Mouse (Mus musculus): Measurements from ENCODE around the gene Slc12a7. TPM values are rescaled to one million over a fixed set of nuclear protein-coding genes. Genes with fewer than 3 reads are reported as not detected.

The Slc12a7 gene
- total RNA-seq, 4 experiments from 2014 or later: 4.3 to 7.4 (median 6.5) TPM

DNA sequence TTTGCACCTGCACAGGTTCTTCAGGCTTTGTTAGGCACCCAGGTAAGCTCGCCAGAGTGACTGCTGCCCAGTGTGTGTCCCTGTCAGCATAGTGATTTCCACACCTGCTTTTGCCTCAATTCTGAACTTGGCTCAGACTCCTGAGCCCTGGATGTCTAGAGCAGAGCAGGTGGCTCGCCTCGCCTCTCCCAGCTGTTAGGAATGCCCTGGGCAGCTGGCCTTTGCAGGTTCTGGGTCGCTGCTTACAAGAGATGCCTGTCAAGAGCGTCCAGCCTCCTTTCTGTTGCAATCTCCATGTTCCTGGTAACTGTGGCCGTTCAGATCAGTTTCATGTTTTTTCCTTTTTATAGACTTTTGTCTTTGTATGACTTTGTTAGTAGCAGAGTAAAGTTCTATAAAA is 83.4 kb downstream of the Slc12a7 start:
- no peak for DNase-seq (ENCODE audit: low spot score in 2 of 2)

DNA sequence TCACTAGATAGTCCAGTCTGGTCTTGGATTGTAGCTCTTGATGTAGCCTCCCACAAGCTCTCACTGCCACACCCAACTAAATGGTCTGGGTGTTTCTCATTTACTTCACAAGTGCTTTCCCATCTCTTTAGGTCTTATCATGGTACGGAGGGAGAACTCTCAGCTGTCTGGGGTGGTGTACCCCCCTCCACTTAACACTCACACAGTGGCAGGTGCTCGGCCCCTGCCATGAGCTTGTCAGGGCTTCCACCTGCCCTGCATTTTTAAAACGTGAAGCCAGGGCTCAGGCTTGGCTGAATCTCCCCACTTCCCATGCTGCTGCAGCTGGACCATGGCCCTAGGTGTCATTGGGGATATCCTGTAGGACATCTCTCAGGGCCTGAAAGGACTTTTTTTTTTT is 86.0 kb downstream of the Slc12a7 start:
- DNase-seq (ENCODE audit: low spot score in 2 of 2): no peak

DNA sequence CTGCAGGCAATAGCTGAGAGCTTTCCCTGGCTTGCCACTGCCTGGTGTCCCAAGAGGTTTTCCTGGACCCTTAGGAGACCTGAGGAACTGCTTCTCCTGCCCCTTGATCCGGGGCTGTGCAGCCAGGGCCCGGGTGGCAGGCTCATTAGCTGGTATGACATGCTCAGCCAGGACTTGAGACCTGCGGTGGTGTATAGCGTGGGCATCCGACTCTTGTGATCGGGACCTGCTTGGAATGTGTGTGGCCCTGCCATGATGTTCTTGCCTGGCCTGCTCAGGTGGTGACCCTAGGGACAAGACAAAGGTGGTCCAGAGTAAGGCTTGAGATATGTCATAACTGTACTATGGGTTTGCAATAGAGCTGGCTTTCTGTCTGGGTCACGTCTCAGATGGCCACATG is 88.4 kb downstream of the Slc12a7 start:
- DNase-seq (ENCODE audit: low spot score in 2 of 2): no peak

DNA sequence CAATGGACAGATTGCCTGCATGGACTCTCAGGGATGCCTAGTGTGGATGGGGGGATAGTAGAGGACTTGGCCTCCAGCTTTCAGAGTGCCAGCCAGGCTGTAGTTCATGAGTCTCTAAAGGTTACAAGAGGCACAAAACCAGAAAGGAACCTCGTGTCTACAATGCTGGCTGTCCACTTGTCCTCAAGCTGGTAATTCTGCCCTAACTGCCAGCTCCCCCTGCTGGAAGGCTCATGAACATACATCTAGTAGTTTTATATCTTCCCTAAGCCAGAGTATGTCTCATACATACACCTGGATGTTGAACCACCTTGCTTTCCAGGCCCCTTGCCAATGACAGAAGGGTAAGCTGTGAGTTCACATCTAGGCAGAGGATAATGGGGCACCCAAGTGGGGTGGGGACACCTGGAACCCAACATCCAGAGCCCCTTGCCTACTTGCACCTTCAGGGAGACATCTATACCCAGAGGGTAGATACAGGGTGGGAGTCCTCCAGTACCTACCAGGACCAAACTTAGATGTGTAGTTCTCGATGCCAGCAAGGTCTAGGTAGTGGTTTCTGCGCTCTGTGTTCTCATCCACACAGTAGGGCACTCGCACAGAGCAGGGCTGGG is 89.4 kb downstream of the Slc12a7 start:
- DNase-seq (ENCODE audit: low spot score in 2 of 2): peak in 1 of 2 experiments; percentile 56

DNA sequence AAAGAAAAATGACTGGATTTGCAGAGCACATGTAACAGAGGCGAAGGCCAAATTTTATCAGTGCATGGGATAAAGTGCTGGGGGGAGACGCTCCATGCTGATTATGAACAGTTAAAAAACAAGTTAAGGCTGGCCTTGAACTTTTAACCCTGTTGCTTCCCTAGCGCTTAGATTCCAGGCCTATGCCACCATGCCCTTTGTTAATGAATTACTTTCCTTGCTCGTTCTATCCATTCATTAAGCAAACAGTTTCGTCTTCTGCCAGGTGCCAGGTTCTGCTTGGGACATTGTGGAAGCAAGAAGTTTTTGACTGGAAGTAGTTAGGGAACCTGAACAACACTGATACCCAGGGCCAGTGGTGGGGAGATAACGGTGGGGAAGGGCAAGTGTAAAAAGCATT is 90.8 kb downstream of the Slc12a7 start:
- no peak for DNase-seq (ENCODE audit: low spot score in 2 of 2)

DNA sequence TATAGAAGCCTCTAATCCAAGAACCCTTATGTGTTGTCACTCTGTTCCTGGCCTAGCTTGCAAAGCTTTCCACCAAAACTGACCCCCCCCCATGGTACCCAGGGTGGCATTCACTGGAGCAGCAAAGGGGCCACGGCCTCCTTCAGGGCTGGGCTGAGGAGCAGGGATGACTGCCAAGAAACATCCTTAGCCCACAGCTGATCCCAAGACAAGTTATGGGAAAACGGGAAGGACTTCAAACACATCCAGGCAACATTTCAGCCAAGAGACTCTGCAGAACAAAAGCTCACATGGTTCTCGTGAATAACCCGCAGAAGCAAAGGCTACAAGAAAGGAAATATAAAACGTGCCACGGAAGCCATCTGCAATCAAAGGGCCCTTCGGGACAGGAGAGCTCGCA is 94.3 kb downstream of the Slc12a7 start:
- no peak for DNase-seq (ENCODE audit: low spot score in 2 of 2)

DNA sequence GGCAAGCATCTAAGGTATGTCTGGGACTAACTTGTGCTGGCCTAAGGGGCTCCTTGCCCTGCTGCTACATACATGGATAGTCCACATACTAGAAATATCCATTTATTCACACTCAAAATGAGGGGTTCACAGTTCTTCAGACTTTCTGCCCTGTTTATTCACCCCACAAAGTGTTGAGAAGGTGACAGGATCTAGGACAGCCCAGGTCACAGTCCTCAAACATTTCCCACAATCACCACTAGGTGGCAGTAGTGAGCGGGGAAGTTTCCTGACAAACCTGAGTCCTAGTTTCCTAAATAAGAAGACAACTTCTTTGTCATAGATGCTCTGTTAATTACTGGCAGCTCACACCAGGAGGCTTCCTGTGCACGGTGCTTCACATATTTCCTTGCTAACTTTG is 98.6 kb downstream of the Slc12a7 start:
- DNase-seq (ENCODE audit: low spot score in 2 of 2): peak in 1 of 2 experiments; percentile 49

DNA sequence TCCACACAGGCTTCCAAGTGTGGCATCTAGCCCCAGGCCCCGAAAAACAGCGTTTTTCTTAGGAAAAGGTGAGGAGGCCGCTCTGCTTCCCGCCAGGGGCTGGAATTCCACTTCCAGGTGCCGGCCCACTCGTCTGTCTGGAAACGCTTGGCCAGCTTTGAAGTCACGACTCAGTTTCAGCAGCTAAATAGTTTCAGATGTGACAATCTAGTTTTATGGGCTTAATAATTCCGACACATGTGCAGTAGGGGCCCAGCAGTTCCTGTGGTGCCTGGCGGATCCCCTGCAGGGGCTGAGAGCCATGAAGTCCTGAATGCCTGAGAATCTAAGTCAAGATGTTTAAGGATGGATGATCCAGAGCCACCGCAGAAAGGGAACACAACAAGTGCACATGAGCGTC is 100.9 kb downstream of the Slc12a7 start:
- DNase-seq (ENCODE audit: low spot score in 2 of 2): no peak

DNA sequence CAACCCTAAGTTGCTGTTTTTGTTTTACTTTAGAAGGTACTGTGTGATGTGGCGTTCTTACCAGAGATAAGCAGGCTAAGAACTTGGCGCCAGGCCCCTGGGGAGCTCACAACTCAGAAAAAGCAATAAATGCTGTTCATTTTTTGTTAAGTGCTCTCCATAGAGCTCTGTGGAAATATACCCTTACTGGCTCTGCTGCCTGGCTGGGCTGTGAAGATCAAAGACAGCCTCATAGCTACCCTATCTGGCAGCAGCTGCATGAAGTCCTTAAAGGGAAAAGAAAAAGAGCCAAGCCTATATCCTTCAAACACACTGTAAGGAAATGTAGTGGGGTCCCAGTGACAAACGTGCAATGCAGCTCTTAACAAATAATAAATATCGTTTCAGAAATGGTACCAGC is 102.9 kb downstream of the Slc12a7 start:
- DNase-seq (ENCODE audit: low spot score in 2 of 2): no peak

DNA sequence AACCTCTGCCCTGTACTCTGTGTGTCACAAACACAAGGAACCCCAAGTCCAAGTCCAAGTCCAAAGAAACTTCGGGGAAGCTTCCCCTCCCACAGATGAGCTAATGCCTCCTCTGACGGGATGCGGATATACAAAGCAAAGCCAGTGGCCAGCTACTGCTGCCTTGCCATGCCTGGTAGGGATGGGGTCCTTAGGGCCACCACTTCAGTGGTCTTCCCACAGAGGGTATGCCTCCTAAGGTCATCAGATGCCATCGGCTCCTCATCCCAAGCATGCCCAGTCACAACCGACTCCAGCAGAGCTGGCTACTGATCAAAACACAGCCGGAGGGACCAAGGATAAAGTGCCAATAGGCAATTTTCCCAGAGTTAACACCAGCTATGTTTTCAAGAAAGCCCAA is 103.6 kb downstream of the Slc12a7 start:
- no peak for DNase-seq (ENCODE audit: low spot score in 2 of 2)

DNA sequence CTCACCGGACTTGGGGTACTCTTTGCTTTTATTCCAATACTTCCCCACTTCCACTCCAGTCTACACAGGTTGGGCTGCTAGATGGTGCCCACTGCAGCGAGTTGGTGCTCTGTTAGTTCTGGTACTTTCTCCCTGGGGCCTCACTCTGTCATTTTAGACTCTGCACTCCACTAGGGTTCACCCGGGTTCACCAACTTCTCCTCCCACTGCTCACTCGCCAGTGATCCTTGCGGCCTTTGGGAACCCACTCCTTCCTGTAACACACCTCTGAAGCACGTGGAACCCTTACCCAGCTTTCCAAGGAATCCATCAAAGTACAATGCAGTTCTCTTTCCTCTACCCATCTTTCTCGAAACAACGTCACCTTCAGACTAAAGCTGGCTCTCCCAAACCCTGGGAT is 104.8 kb downstream of the Slc12a7 start:
- no peak for DNase-seq (ENCODE audit: low spot score in 2 of 2)

DNA sequence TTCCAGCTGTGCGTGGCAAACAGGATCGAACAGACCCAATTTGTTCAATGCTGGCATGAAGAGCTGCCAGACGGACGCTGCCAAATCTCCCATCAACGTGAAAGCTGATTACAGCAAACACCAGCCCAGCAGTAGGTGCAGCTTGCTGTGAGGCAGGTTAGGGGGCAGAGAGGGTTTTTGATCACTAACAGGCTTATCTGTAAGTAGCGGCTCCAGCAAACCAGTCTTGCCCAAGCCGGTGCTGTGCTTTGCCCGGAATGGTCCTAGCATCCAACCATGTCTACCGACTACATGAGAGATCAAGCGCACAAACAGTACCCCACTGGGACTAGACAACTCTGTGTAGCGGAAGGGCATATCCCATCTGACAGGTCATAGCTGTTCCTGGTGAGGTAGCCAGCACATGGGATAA is 106.2 kb downstream of the Slc12a7 start:
- DNase-seq (ENCODE audit: low spot score in 2 of 2): peak in 1 of 2 experiments; percentile 13

DNA sequence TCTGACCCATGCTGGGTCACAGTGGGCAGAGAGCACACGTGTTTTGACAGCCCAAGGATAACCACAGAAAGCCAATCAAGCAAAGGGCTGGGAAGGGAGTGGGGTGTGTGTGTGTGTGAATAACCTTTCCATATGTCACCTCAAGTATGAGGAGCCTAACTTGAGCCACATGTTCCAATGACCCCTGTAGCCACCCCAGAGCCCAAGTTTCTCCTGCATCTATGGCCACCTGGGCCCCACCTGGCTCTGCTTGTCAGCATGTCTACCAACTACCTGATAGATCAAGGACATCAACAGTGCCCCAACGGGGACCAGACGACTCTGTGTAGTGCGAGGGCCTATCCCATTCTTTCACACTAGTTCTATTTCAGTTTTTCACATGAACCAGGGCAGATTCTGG is 106.8 kb downstream of the Slc12a7 start:
- no peak for DNase-seq (ENCODE audit: low spot score in 2 of 2)

DNA sequence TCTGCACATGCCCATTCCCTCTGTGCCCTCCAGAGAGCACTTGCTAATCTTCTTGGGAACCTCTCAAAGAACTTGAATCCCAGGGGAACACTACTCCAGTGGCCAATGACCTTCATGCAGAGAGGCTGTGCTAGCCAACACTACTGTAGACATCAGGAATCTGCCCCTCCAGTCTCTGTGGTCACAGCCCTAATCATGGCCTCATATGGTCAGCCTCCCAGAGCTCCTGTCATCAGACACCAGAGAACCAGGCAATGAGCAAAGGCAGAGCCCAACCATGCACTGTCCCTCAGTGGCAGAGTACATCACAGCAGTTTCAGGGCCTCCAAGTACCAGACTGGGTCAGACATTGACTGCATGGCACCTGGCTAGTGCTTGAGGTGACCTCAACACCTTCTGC is 109.8 kb downstream of the Slc12a7 start:
- no peak for DNase-seq (ENCODE audit: low spot score in 2 of 2)

DNA sequence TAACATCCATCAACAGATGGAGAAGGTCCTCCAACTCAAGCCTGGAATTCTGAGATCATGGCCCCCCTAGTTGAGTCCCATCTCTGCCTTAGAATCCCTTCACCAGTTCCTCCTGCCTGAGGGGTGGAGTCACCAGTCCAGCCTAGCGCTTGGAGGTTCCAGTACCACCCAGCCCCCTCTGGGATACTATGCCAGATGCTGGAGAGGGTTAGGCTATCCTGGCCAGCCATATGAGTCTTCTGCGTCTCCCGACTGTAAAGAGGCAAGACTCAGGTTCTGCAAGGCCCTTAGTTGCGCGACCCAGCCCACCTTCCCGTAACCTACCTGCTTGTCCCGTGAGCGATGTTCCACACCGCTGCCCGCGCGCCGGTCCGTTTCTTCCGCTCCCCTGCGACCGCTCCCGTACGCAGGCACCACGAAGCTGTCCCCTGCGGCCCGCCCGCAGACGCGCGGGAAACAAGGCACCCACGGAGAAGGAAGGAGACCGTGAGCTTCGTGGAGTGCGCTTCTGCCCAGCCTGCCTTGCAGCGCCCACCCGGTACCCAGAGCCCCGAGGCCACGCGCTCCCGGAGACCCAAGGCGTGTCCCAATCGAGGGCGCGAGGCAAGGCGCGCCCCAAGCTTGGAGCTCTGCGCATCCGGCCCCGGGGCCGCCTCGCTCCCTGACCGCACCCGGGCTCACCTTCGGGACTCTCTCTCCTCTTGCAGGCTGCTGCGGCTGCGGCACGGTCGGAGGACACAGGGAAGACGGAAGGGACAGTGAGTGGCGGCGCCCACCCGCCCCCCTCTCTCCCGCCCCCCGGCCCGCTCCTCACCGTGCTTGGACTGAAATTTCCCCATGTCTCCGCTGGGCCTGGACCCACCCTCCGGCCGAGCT is 113.9 kb downstream of the Slc12a7 start:
- no peak for DNase-seq (ENCODE audit: low spot score in 2 of 2)

DNA sequence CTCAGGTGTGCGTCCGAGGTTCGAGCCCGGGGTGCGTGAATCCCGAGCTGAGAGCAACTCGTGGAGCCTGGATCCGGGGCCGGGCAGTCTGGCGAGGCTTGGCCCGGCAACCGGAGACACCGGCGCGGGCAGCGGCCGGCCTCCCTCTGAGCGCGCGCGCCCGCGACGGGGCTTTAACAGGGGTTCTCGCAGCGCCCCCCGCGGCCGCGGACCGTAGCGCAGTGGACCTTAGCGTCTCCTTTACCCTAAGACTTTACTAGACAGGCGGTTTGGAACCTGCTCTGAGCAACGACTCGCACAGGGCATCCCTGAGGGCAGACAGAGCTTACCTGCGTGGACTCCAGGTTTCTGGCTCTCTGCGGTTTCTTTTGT is 114.6 kb downstream of the Slc12a7 start, which contains the start of gene Nkd2:
Gene Nkd2 (minus strand): TSS at position 167 of the 372 bp plus-strand sequence.
- peak; percentile 26 to 74 for DNase-seq (ENCODE audit: low spot score in 2 of 2)

Other genes starting within 250 kb of the Slc12a7 start
- gene Slc6a3, start 196.3 kb upstream of the Slc12a7 start, total RNA-seq (2022): under 1 TPM in 3 of 4 experiments, not detected in 1; 0.13 to 0.52 (median 0.21) TPM
- 100 to 1,000 TPM; 116 to 132 (median 122) TPM for gene Clptm1l, start 129.1 kb upstream of the Slc12a7 start, total RNA-seq (2022)
- gene Tert, start 106.2 kb upstream of the Slc12a7 start, total RNA-seq (2022): 1 to 10 TPM; 2.5 to 5.3 (median 3.5) TPM
- gene Slc6a18, start 55.1 kb upstream of the Slc12a7 start, total RNA-seq (2022): not detected
- under 1 TPM; 0.14 to 0.45 (median 0.32) TPM for gene Slc6a19, start 28.2 kb upstream of the Slc12a7 start, total RNA-seq (2022)
- gene Nkd2, start 114.5 kb downstream of the Slc12a7 start, total RNA-seq (2022): 10 to 100 TPM in 1 of 4 experiments, 1 to 10 TPM in 3; 6.1 to 12.0 (median 7.5) TPM
- 1 to 10 TPM in 1 of 4 experiments, under 1 TPM in 3; 0.34 to 2.2 (median 0.65) TPM for gene Trip13, start 204.7 kb downstream of the Slc12a7 start, total RNA-seq (2022)
- gene Brd9, start 204.7 kb downstream of the Slc12a7 start, total RNA-seq (2022): 100 to 1,000 TPM; 107 to 121 (median 112) TPM
- gene Zdhhc11, start 230.8 kb downstream of the Slc12a7 start, total RNA-seq (2022): not detected